Mouse (Mus musculus) layer of hippocampus, postnatal 10 days (tissue): ENCODE measurements at regions not wholly inside any gene's neighbourhood (a gene's known extent, or its start where the extent isn't known, plus 50 kb on each side); places are given as distances from the start of the nearest gene placed in this dataset.

Experiments used
- DNase-seq, 2 experiments: peaks; one replicate each; pipeline ENCODE4 v3.0.0; 2021; ENCODE audit warnings: low spot score in 2 of 2

DNA sequence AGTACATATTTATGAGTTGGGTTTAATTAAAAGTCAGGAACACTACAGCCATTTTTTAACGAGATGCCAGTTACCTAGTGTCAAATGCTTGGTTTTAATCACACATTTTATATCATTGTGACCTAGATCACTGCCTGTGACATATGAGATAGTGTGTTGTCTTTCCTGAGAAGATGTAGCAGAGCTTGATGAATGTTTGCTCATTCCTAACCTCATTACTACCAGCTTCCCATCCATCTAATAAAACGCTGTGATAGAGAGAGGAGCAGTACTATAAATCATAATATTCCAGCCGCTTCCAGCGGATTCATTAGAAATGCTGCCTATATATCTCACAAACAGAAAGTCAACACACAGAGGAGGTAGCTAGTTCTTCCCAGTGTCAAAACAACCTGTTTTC lies 163.6 kb downstream of the Aldoart1 start:
- DNase-seq = no peak

- no peak for DNase-seq
These were observed 178.4 kb downstream of the Aldoart1 start for GRCm38 (mm10) chr4:72674006-72674405.

DNA sequence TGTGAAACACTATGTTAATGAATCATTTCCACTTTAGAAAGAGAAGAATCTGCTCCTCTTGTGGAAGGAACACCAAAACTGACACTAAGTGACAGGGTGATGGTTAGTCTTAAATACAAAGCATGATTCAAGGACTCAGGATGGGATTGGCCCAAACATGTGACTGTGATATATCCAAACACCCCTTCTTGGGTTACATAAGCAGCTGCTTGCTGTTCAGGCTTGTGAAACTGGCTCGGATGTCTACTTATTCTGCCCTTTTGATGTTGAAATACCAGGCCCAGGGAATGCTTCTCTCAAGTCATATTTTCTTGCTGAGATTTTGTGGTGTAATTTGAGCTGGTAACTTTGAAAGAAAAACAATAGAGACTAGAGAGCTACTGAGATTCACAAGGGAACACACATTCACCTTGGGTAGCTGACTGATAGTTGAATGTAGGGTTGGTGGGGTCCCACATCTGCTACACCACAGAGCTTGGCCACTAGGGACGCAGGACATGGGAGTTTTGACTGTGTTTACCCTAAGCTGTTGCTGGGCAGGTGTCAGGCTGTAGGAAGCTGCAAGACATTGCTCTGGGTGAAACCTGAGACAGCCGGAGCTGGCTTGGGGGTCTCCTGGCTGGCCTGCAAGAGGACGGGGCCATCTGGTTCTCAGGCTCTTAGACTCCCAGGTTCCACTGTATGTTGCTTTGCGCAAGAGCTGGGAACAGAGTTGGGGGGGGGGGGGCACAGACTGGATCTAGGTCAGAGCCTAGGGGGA lies 180.6 kb downstream of the Aldoart1 start:
- DNase-seq = no peak

- DNase-seq = no peak
These were observed 182.5 kb downstream of the Aldoart1 start for GRCm38 (mm10) chr4:72669827-72670494.

DNA sequence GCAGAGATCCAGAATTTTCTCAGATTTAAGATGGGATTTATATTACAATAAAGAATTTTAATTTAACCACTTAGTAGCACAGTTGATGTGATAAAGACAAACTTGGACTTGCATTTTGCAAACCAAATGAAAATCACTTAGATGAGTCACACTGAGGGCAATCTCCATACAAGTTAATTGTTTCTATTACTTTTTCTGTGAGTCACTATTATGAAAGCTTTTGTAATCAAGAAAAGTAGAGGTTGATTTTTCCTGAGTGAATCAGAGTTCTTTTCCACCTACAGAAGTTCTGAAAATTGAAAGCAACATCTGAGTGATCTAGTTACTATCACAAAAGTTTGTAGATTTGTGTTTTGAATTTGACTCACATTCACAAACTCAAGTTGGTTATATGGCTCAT lies 188.1 kb downstream of the Aldoart1 start:
- DNase-seq = no peak

DNA sequence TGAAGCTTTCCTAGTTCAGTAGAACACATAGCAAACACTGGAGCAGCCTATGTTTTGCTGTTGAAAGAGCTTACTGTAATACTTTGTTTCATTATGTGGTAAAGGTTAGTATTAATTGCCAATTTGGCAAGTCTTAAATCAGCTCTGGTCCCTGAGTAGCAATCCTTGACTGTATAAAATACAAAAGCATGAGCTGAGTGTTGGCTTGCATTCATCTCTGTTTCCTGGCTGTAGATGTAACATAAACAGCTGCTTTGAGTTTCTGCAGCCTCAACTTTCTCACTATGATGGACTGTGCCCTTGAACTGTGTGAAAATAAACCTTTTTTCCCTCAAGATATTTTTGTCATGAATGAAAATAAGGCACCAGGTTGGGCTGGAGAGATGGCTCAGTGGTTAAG lies 190.0 kb downstream of the Aldoart1 start:
- DNase-seq = no peak

- no peak for DNase-seq
These were observed 196.2 kb downstream of the Aldoart1 start for GRCm38 (mm10) chr4:72656206-72656605.

DNA sequence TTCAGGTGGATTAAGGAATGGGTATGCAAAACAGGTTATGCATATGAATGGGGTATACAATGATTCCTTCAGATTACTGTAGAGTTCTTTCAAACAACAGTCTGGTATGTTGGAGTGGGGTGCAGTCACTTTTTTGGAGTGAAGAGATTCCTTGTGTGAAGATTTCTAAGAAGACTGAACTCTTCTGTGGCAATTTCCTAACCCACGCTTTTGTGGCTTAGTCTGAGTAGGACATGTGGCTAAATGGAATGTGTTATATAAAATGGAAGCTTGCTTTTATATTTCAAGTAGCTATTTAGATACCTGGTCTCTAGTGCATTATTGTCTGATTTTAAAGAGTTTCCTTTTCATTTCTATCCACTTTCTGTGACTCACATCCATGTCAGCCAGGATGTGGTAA lies 205.3 kb downstream of the Aldoart1 start:
- DNase-seq = no peak

GRCm38 (mm10) chr4:72629416-72629815 lies 223.0 kb downstream of the Aldoart1 start:
- no peak for DNase-seq

DNA sequence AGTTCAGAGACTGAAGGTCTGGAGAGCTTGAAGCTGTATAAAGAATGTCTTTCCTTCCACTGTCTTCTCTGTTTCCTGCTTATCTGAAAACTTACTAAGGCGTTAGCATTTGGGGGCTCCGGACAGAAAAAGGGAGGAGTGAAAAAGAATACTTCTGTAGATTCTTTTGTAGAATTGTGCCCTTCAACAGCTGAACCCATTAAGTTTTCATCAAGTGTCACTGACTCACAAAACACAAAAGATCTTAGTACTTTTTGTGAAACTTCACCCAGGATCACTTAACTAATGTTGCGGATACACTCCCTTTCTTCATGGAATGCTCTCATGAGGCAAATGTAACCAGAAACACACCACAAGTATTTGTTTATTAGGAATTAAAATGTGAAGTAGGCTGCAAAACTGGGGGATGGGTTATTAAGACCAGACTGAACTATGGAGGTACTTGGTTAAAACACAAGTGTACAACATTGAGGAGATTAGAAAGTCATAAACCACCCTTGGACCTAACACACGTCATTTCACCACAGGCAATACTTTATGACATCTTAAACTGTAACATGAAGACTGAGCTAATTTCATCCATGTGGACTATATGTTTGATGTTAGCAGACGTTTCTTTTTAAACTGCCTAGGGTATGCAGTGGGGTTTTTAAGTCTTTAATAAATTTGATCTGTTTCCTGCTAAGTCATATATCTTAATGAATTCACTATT lies 225.1 kb downstream of the Aldoart1 start:
- no peak for DNase-seq

GRCm38 (mm10) chr4:72605107-72605506 lies 247.3 kb downstream of the Aldoart1 start:
- no peak for DNase-seq

DNA sequence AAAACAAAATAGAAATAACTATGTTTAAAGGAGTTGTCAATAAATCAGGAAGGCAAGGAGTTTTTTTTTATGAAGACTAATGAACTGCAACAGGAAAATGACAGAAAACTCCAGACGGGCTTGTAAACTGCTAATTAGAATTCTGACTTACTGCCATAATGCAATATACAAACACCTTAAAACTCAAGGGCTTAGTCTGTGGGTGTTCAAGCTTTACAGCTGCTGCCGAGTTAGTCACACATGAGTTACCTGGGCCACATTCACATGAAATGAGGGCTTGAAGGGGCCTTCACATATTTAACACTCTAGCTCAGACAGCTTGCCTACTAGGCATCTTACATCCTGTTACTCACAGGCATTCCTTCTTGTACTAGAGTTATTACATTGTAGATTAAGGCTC lies 256.9 kb downstream of the Aldoart1 start:
- DNase-seq = no peak

DNA sequence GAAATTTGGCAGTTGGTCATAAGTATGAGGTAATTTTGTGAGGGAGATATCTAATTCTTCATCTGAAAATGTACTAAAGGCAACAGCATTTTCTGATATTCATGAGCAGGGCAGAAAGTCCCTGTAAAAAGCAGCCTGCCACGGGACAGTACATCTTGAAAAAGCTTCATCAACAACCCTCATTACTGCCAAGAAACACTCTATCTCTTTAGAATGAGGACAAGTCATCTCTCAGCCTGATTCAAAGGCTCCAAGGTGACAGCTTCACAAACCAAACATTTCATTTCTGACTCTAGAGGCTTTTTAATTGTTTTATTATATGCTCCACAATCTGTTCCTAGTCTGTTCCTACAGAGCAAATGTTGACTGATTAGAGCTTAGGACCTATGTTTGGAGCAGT lies 260.3 kb downstream of the Aldoart1 start:
- no peak for DNase-seq

- no peak for DNase-seq
These were observed 277.5 kb downstream of the Aldoart1 start for GRCm38 (mm10) chr4:72574946-72575345.

- DNase-seq = no peak
These were observed 280.5 kb downstream of the Aldoart1 start for GRCm38 (mm10) chr4:72571924-72572323.

GRCm38 (mm10) chr4:72565186-72565585 lies 287.2 kb downstream of the Aldoart1 start:
- no peak for DNase-seq

GRCm38 (mm10) chr4:72562909-72563676 lies 289.3 kb downstream of the Aldoart1 start:
- peak in 1 of 2 experiments; percentile 8 for DNase-seq

GRCm38 (mm10) chr4:72554276-72554675 lies 298.2 kb downstream of the Aldoart1 start:
- no peak for DNase-seq

- no peak for DNase-seq
These were observed 317.9 kb downstream of the Aldoart1 start for GRCm38 (mm10) chr4:72534563-72534962.

DNA sequence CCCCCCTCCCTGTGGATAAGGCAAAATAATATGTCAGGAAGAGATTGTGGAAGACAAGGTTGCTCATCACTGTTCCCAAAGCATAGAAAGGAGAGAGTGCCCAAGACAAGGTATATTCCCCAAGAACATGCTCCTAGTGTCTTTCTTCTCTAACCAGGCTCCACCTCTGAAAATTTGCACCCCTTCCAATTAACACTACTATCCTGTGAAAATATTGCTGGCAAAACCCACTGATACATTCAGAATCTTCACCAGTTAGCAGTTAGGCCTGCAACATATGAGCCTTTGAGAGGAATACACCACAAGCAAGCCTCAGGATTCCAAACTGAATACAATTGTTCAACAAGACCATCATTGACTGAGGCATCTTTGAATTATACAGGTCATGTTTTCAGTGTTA lies 323.9 kb upstream of the Tle1 start:
- no peak for DNase-seq

DNA sequence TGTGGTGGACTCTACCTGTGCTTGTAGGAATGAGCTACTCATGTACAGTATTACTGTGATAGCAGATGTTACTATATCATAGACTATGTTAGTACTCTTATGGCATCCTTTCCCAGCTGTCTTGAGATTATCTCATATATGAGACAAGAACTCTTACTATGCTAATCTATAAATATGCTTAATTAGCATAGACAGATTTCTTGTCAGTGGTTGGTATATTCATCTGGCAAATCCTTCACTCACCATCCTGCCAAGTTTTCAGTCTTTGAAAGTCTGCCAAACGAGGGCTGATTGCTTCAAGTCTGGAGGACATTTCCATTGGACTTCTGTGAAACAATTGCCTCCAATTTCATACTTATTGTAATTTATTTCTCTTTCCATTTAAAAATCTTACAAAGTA lies 323.4 kb upstream of the Tle1 start:
- peak; percentile 41 to 47 for DNase-seq

- no peak for DNase-seq
These were observed 310.5 kb upstream of the Tle1 start for GRCm38 (mm10) chr4:72511220-72511619.
